In genomic region chr14:20451302-20451701, GRCm38 (mm10) we compare ENCODE assay signal across 9 mouse cellular contexts. TPM values are rescaled to one million over a fixed set of nuclear protein-coding genes. Genes with fewer than 3 reads are reported as not detected.
DNase-seq lines count a peak whose midpoint lies in the region; ATAC-seq and TF ChIP-seq lines count a peak whose summit lies in the region.
"Had no signal": no experiment of that assay in that cellular context is flagged by ENCODE, and none has a peak within 500 bp of the region (broad histone marks: within the 10 kb centered on the region; RNA-seq: fewer than 3 reads in every experiment).

No protein-coding gene starts in this region.

- peak overlapping the region; percentile 39 for H3K4me3 ChIP-seq in heart, postnatal 0 days (ENCODE audit: low read depth, low read length)
- H3K4me3 ChIP-seq in hindbrain, embryonic 13.5 days: peak overlapping the region; percentile 41
- peak overlapping the region; percentile 40 for H3K4me3 ChIP-seq in midbrain, embryonic 12.5 days

- no peaks in the 10 kb centered on the region for H3K9me3 ChIP-seq in heart, postnatal 0 days (replicated peaks; ENCODE audit: control insufficient read depth, low read length)
- no peaks in the 10 kb centered on the region for H3K9me3 ChIP-seq in hindbrain, embryonic 13.5 days
- no peaks in the 10 kb centered on the region for H3K9me3 ChIP-seq in midbrain, embryonic 12.5 days

- DNase-seq in heart, postnatal 0 days (ENCODE audit: low spot score): no peak
- no peak for DNase-seq in heart, postnatal 10 days
- peak; percentile 10 for DNase-seq in c-Kit-positive CD71-positive TER-119-negative erythroid progenitor cells, embryonic 14.5 days (ENCODE audit: low read depth)
- DNase-seq in gastrocnemius, postnatal 14 days: no peak
- no peak for DNase-seq in urinary bladder, adult 18-20 months (ENCODE audit: low spot score in 2 of 2)
- no peak for DNase-seq in left cerebral cortex, postnatal 36 days (ENCODE audit: low spot score in 2 of 2)
- DNase-seq: gastrocnemius, postnatal 25 days had no signal

- peaks cover 10% of the 10 kb centered on the region for H3K36me3 ChIP-seq in heart, postnatal 0 days (replicated peaks; ENCODE audit: control insufficient read depth, insufficient read depth, low read length)
- H3K36me3 ChIP-seq in hindbrain, embryonic 13.5 days: peaks cover 5% of the 10 kb centered on the region; the same call in 1 of the 2 replicates
- no peaks in the 10 kb centered on the region for H3K36me3 ChIP-seq in midbrain, embryonic 12.5 days

- H3K27ac ChIP-seq in heart, postnatal 0 days (ENCODE audit: low read depth): no peak overlapping the region
- H3K27ac ChIP-seq in hindbrain, embryonic 13.5 days: 0 out of 2 replicates have a peak overlapping the region, but pooled peaks have one; percentile 8
- H3K27ac ChIP-seq in midbrain, embryonic 12.5 days (replicated peaks): no peak overlapping the region

- H3K27me3 ChIP-seq in heart, postnatal 0 days (ENCODE audit: control insufficient read depth, insufficient read depth, low read length): no peaks in the 10 kb centered on the region
- H3K27me3 ChIP-seq in hindbrain, embryonic 13.5 days: no peaks in the 10 kb centered on the region
- H3K27me3 ChIP-seq in midbrain, embryonic 12.5 days: no peaks in the 10 kb centered on the region; the same call in 1 of the 2 replicates

- no peak for ATAC-seq in heart, postnatal 0 days (ENCODE audit: insufficient read depth, low read depth)
- ATAC-seq in hindbrain, embryonic 13.5 days (ENCODE audit: low FRiP score): no peak
- no peak for ATAC-seq in midbrain, embryonic 12.5 days (ENCODE audit: low FRiP score, low read depth)

- no peak overlapping the region; the same call in 1 of the 2 replicates for H3K9ac ChIP-seq in heart, postnatal 0 days (replicated peaks; ENCODE audit: low read depth, low read length)
- H3K9ac ChIP-seq in hindbrain, embryonic 13.5 days: peak overlapping the region; percentile 58; the same call in 1 of the 2 replicates
- H3K9ac ChIP-seq in midbrain, embryonic 12.5 days (replicated peaks): 0 out of 2 replicates have a peak overlapping the region, but pooled peaks have one; percentile 31

- 11% methylated on average over 2 of the region's 2 CpGs for WGBS in heart, postnatal 0 days
- WGBS in hindbrain, embryonic 13.5 days: 27% methylated on average over 2 of the region's 2 CpGs
- WGBS in midbrain, embryonic 12.5 days: 16% methylated on average over 2 of the region's 2 CpGs

- H3K4me2 ChIP-seq in heart, postnatal 0 days (ENCODE audit: low read depth, low read length): peak overlapping the region; percentile 74
- peak overlapping the region; percentile 63 for H3K4me2 ChIP-seq in hindbrain, embryonic 13.5 days
- H3K4me2 ChIP-seq in midbrain, embryonic 12.5 days (replicated peaks): peak overlapping the region; percentile 56

- H3K4me1 ChIP-seq in heart, postnatal 0 days (ENCODE audit: control insufficient read depth, insufficient read depth): 0 out of 2 replicates have a peak, but pooled peaks cover 6% of the 10 kb centered on the region
- 0 out of 2 replicates have a peak, but pooled peaks cover 5% of the 10 kb centered on the region for H3K4me1 ChIP-seq in hindbrain, embryonic 13.5 days (replicated peaks)
- H3K4me1 ChIP-seq in midbrain, embryonic 12.5 days: peaks cover 8% of the 10 kb centered on the region

- TF ChIP-seq CTCF in heart, postnatal 0 days (IDR thresholded peaks at IDR 0.05; ENCODE audit: low read depth): no peak

- TF ChIP-seq EP300 in heart, postnatal 0 days (IDR thresholded peaks at IDR 0.05; ENCODE audit: low read depth): no peak

- intact Hi-C loops in heart, postnatal 10 days (cut with DNase I): loop anchor here (5.0 kb wide), 1 partner anchor 49 kb away; no protein-coding TSS in a partner anchor
- intact Hi-C loops in gastrocnemius, postnatal 14 days (cut with DNase I; ENCODE audit: low total_unique reads): no loop called here
- intact Hi-C loops in left cerebral cortex, postnatal 36 days (cut with DNase I): no loop called here

RNA-seq across cellular contexts. Expression of gene Cfap70, which starts 0.7 kb away (rescaled TPM):
- 0.15 TPM in 1 of 2 replicates, not detected in the other for total RNA-seq in heart, postnatal 0 days (2014; rRNA removed; ENCODE audit: low replicate concordance)
- polyA plus RNA-seq in heart, postnatal 0 days (2015; fragmentation: Nextera tagmentation; extraction: Ambion mirVana): 0.11 and 0.38 TPM in 2 replicates
- under 1 TPM in 1 of 2 experiments, not detected in 1; 0.77 TPM for total RNA-seq in heart, postnatal 10 days (2021)
- 1.0 and 2.2 TPM in 2 replicates for polyA plus RNA-seq in hindbrain, embryonic 13.5 days (2015; fragmentation: Nextera tagmentation; extraction: Ambion mirVana)
- 0.34 and 1.4 TPM in 2 replicates for polyA plus RNA-seq in midbrain, embryonic 12.5 days (2016; fragmentation: Nextera tagmentation; extraction: Ambion mirVana)
- total RNA-seq in gastrocnemius, postnatal 14 days (2021): under 1 TPM; 0.09 to 0.16 TPM
- total RNA-seq in left cerebral cortex, postnatal 36 days (2021): 1 to 10 TPM in 1 of 2 experiments, under 1 TPM in 1; 0.57 to 2.6 TPM

RNA-seq across cellular contexts. Expression of gene Anxa7, which starts 28.6 kb away (rescaled TPM):
- total RNA-seq in heart, postnatal 0 days (2014; rRNA removed; ENCODE audit: low replicate concordance): 93.4 and 108 TPM in 2 replicates
- polyA plus RNA-seq in heart, postnatal 0 days (2015; fragmentation: Nextera tagmentation; extraction: Ambion mirVana): 37.5 and 39.3 TPM in 2 replicates
- total RNA-seq in heart, postnatal 10 days (2021): 10 to 100 TPM; 61.5 to 66.1 TPM
- polyA plus RNA-seq in hindbrain, embryonic 13.5 days (2015; fragmentation: Nextera tagmentation; extraction: Ambion mirVana): 11.7 and 13.2 TPM in 2 replicates
- 11.0 and 12.2 TPM in 2 replicates for polyA plus RNA-seq in midbrain, embryonic 12.5 days (2016; fragmentation: Nextera tagmentation; extraction: Ambion mirVana)
- total RNA-seq in gastrocnemius, postnatal 14 days (2021): 10 to 100 TPM; 26.2 TPM
- total RNA-seq in left cerebral cortex, postnatal 36 days (2021): 10 to 100 TPM; 61.6 to 69.9 TPM

RNA-seq across cellular contexts. Expression of gene Mss51, which starts 45.4 kb away (rescaled TPM):
- 0.99 TPM in 1 of 2 replicates, not detected in the other for total RNA-seq in heart, postnatal 0 days (2014; rRNA removed; ENCODE audit: low replicate concordance)
- 0.16 and 0.20 TPM in 2 replicates for polyA plus RNA-seq in heart, postnatal 0 days (2015; fragmentation: Nextera tagmentation; extraction: Ambion mirVana)
- under 1 TPM; 0.60 to 0.69 TPM for total RNA-seq in heart, postnatal 10 days (2021)
- 0.41 and 0.82 TPM in 2 replicates for polyA plus RNA-seq in hindbrain, embryonic 13.5 days (2015; fragmentation: Nextera tagmentation; extraction: Ambion mirVana)
- polyA plus RNA-seq in midbrain, embryonic 12.5 days (2016; fragmentation: Nextera tagmentation; extraction: Ambion mirVana): 0.84 and 0.89 TPM in 2 replicates
- 1 to 10 TPM; 3.2 to 5.8 TPM for total RNA-seq in gastrocnemius, postnatal 14 days (2021)
- 1 to 10 TPM in 1 of 2 experiments, under 1 TPM in 1; 0.44 to 1.1 TPM for total RNA-seq in left cerebral cortex, postnatal 36 days (2021)

RNA-seq across cellular contexts. Expression of gene Mrps16, which starts 57.9 kb away (rescaled TPM):
- 67.4 and 79.3 TPM in 2 replicates for total RNA-seq in heart, postnatal 0 days (2014; rRNA removed; ENCODE audit: low replicate concordance)
- 122 and 127 TPM in 2 replicates for polyA plus RNA-seq in heart, postnatal 0 days (2015; fragmentation: Nextera tagmentation; extraction: Ambion mirVana)
- total RNA-seq in heart, postnatal 10 days (2021): 10 to 100 TPM; 71.5 to 72.4 TPM
- polyA plus RNA-seq in hindbrain, embryonic 13.5 days (2015; fragmentation: Nextera tagmentation; extraction: Ambion mirVana): 61.0 and 64.9 TPM in 2 replicates
- polyA plus RNA-seq in midbrain, embryonic 12.5 days (2016; fragmentation: Nextera tagmentation; extraction: Ambion mirVana): 58.8 and 66.6 TPM in 2 replicates
- total RNA-seq in gastrocnemius, postnatal 14 days (2021): 10 to 100 TPM; 40.1 to 47.6 TPM
- total RNA-seq in left cerebral cortex, postnatal 36 days (2021): 10 to 100 TPM; 31.7 to 31.9 TPM
